Mouse (Mus musculus): ENCODE results near the gene Tpx2. TPM values are rescaled to one million over a fixed set of nuclear protein-coding genes. Genes with fewer than 3 reads are reported as not detected.

The Tpx2 gene
- total and polyA plus RNA-seq, 3 experiments = 0.18 to 1.1 (median 0.75) TPM

DNA sequence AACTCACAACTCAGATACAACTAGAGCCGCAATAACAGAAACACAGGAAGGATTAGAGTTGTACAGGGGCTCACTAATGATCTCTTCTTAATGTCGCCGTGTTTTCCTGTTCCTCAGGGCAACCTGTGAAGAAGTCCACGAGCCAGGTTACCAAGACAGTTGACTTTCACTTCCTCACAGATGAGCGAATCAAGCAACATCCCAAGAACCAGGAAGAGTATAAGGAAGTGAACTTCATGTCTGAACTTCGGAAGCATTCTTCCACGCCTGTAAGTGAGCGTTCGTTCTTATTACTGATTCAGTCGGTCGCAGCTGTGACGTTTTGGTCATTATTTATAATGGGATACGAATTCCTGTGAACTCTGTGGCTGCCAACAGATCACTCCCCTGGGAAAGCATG, 33.1 kb downstream of the Tpx2 start:
- Histone ChIP-seq H3K27ac (no peak overlapping the region), H3K9ac (ENCODE audit: low read depth, low read length) (no peak overlapping the region), H3K79me2 (replicated peaks; ENCODE audit: control insufficient read depth, insufficient read depth, low read length) (no peaks in the 10 kb centered on the region), H3K27me3 (ENCODE audit: control insufficient read depth, insufficient read depth, low read length) (no peaks in the 10 kb centered on the region), H3K4me3 (no peak overlapping the region), H3K36me3 (ENCODE audit: control insufficient read depth, insufficient read depth, low read length) (no peaks in the 10 kb centered on the region), H3K4me1 (ENCODE audit: control insufficient read depth, insufficient read depth, low read length) (no peaks in the 10 kb centered on the region)
- intact Hi-C loops (cut with DNase I) = no loop called here
- DNase-seq = no peak
- TF ChIP-seq EP300 (IDR thresholded peaks at IDR 0.05; ENCODE audit: insufficient read depth, low read depth, low read length) = no peak
- no peak for TF ChIP-seq CTCF (IDR thresholded peaks at IDR 0.05)
- no peak for TF ChIP-seq POLR2A (IDR thresholded peaks at IDR 0.05; ENCODE audit: insufficient read depth, low read depth, low read length)
- WGBS = 85% methylated on average over 13 of the region's 13 CpGs

DNA sequence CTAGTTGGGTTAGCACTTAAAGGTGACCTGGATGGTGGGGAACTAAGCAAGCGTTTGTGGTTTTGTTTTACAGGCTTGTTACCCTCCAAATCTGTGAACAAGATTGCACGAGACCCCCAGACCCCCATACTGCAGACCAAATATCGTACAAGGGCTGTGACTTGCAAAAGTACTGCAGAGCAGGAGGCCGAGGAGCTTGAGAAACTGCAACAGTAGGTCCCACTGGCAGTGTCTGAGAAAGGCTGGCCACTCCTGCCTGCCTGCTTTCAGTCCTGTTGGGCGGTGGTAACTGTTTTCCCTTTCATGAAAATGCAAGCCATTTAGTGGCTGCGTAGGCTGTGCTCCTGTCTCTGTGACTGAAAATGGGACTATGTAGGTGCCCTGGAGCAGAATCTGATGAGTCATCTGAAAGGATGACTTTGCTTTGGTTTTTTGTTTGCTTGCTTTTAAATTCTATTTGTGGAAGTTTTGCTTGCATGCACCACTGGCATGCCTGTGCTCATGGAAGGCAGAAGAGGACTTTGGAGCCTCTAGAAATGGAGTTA, 36.4 kb downstream of the Tpx2 start:
- WGBS = 96% methylated on average over 6 of the region's 6 CpGs
- Histone ChIP-seq H3K4me1 (ENCODE audit: control insufficient read depth, insufficient read depth, low read length) (no peaks in the 10 kb centered on the region), H3K27ac (no peak overlapping the region), H3K4me3 (no peak overlapping the region), H3K36me3 (ENCODE audit: control insufficient read depth, insufficient read depth, low read length) (no peaks in the 10 kb centered on the region), H3K79me2 (replicated peaks; ENCODE audit: control insufficient read depth, insufficient read depth, low read length) (no peaks in the 10 kb centered on the region), H3K9ac (ENCODE audit: low read depth, low read length) (no peak overlapping the region), H3K27me3 (ENCODE audit: control insufficient read depth, insufficient read depth, low read length) (no peaks in the 10 kb centered on the region)
- intact Hi-C loops (cut with DNase I) = no loop called here
- TF ChIP-seq EP300 (IDR thresholded peaks at IDR 0.05; ENCODE audit: insufficient read depth, low read depth, low read length) = no peak
- TF ChIP-seq POLR2A (IDR thresholded peaks at IDR 0.05; ENCODE audit: insufficient read depth, low read depth, low read length) = no peak
- no peak for TF ChIP-seq CTCF (IDR thresholded peaks at IDR 0.05)
- no peak for DNase-seq

DNA sequence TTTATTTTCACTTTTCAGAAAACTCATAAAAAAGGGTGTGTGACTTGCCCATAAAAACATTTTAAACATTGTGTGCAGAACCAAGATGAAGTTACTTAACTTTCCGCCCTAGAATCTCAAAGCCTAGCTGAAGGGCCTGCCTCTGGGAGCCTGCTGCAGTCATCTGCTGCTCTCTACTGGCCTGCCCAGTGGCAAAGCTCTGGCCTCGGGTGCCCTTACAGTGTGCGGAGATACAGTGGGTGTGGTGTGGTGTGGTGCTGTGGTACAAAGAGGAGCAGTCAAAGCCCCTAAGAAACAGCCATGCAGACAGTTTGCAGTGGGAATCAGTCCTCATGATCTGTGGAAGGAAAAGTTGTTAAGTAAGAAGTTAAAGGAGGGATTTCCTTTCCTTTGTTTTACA, 39.5 kb downstream of the Tpx2 start:
- intact Hi-C loops (cut with DNase I) = no loop called here
- WGBS = 81% methylated on average over 3 of the region's 3 CpGs

DNA sequence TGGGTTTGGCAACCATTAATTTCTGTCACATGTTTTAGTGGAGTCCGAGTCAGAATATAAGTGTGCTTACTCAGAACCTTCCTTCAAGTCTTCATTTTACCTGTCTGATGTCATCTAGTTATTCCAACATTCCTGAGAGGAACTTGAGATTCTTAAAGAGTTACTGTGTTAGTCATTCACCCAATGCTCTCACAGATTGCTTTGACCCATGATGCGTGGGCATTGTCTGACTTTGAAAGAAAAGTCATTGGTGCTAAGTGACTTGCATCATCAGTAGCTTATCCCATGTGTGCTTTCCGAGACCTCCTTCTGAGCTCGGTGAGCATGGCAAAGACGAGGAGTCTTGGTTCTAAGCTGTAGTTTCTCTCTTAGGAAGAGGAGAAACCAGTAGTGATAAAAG, 41.0 kb downstream of the Tpx2 start:
- no peak for DNase-seq
- TF ChIP-seq CTCF (IDR thresholded peaks at IDR 0.05) (no peak), POLR2A (IDR thresholded peaks at IDR 0.05; ENCODE audit: insufficient read depth, low read depth, low read length) (no peak), EP300 (IDR thresholded peaks at IDR 0.05; ENCODE audit: insufficient read depth, low read depth, low read length) (no peak)
- Histone ChIP-seq H3K79me2 (replicated peaks; ENCODE audit: control insufficient read depth, insufficient read depth, low read length) (no peaks in the 10 kb centered on the region), H3K36me3 (ENCODE audit: control insufficient read depth, insufficient read depth, low read length) (no peaks in the 10 kb centered on the region), H3K9ac (ENCODE audit: low read depth, low read length) (no peak overlapping the region), H3K27me3 (ENCODE audit: control insufficient read depth, insufficient read depth, low read length) (no peaks in the 10 kb centered on the region), H3K27ac (no peak overlapping the region), H3K4me1 (ENCODE audit: control insufficient read depth, insufficient read depth, low read length) (no peaks in the 10 kb centered on the region), H3K4me3 (no peak overlapping the region)
- intact Hi-C loops (cut with DNase I) = no loop called here
- 93% methylated on average over 5 of the region's 5 CpGs for WGBS

More for the DNA sequence above, 39.5 kb downstream of the Tpx2 start:
- Histone ChIP-seq H3K4me1 (ENCODE audit: control insufficient read depth, insufficient read depth, low read length) (no peaks in the 10 kb centered on the region), H3K79me2 (replicated peaks; ENCODE audit: control insufficient read depth, insufficient read depth, low read length) (no peaks in the 10 kb centered on the region), H3K27ac (no peak overlapping the region), H3K27me3 (ENCODE audit: control insufficient read depth, insufficient read depth, low read length) (no peaks in the 10 kb centered on the region), H3K36me3 (ENCODE audit: control insufficient read depth, insufficient read depth, low read length) (no peaks in the 10 kb centered on the region), H3K4me3 (no peak overlapping the region), H3K9ac (ENCODE audit: low read depth, low read length) (no peak overlapping the region)
- DNase-seq = no peak
- TF ChIP-seq CTCF (IDR thresholded peaks at IDR 0.05) (peak; percentile 43), POLR2A (IDR thresholded peaks at IDR 0.05; ENCODE audit: insufficient read depth, low read depth, low read length) (no peak)

DNA sequence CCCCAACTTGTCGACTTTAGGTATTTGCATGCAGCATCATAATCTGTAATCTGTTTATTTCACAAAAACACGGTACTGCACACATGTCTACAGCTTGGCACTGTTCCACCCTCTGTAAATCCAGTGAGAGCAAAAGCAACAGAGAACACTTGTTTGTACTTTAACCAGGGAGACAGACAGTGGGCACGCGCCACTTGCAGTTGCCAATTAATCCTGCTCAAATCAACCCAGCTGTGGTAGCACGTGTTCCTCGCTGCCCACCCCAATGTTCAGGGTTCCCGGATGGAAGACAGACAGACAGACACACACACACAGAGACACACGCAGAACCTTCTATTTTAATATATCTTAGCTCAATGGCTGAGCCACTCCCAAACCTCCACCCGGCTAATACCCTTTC, 48.1 kb downstream of the Tpx2 start:
- Histone ChIP-seq H3K27ac (no peak overlapping the region), H3K27me3 (ENCODE audit: control insufficient read depth, insufficient read depth, low read length) (no peaks in the 10 kb centered on the region), H3K36me3 (ENCODE audit: control insufficient read depth, insufficient read depth, low read length) (no peaks in the 10 kb centered on the region), H3K9ac (ENCODE audit: low read depth, low read length) (no peak overlapping the region), H3K4me1 (ENCODE audit: control insufficient read depth, insufficient read depth, low read length) (no peaks in the 10 kb centered on the region), H3K79me2 (replicated peaks; ENCODE audit: control insufficient read depth, insufficient read depth, low read length) (no peaks in the 10 kb centered on the region), H3K4me3 (no peak overlapping the region)
- TF ChIP-seq CTCF (IDR thresholded peaks at IDR 0.05) (no peak), POLR2A (IDR thresholded peaks at IDR 0.05; ENCODE audit: insufficient read depth, low read depth, low read length) (no peak), EP300 (IDR thresholded peaks at IDR 0.05; ENCODE audit: insufficient read depth, low read depth, low read length) (no peak)
- 92% methylated on average over 9 of the region's 9 CpGs for WGBS
- no peak for DNase-seq
- intact Hi-C loops (cut with DNase I) = no loop called here

DNA sequence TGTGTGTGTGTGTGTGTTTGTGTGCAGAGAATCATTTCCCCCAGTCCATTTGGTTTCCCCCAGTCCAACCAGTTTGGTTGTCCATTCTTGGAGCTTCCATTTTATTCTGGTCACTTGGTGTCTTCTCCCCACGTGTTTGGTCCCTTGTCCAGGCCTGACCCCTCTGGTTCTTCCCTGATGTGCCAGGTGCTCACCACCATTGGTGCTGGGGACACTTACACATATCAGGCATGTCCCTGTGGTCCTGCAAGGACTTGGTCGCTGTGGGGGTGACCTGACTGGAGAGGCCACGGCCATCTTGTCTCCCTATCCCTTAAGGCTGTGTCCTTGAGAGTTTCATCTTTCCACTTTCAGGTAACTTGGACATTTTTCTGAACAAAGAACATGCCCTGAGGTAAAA, 49.2 kb downstream of the Tpx2 start:
- 77% methylated on average over 3 of the region's 3 CpGs for WGBS
- no peak for DNase-seq
- no peak overlapping the region for H3K27ac ChIP-seq
- intact Hi-C loops (cut with DNase I) = no loop called here
- no peaks in the 10 kb centered on the region for H3K27me3 ChIP-seq (ENCODE audit: control insufficient read depth, insufficient read depth, low read length)
- H3K36me3 ChIP-seq (ENCODE audit: control insufficient read depth, insufficient read depth, low read length) = no peaks in the 10 kb centered on the region
- no peaks in the 10 kb centered on the region for H3K4me1 ChIP-seq (ENCODE audit: control insufficient read depth, insufficient read depth, low read length)
- H3K79me2 ChIP-seq (replicated peaks; ENCODE audit: control insufficient read depth, insufficient read depth, low read length) = no peaks in the 10 kb centered on the region
- TF ChIP-seq POLR2A (IDR thresholded peaks at IDR 0.05; ENCODE audit: insufficient read depth, low read depth, low read length) (no peak), CTCF (IDR thresholded peaks at IDR 0.05) (no peak), EP300 (IDR thresholded peaks at IDR 0.05; ENCODE audit: insufficient read depth, low read depth, low read length) (no peak)
- no peak overlapping the region for H3K4me3 ChIP-seq
- H3K9ac ChIP-seq (ENCODE audit: low read depth, low read length) = no peak overlapping the region

Measured in heart, adult 2 months (tissue).